8 mouse cellular contexts compared by ENCODE assay signal in the genomic region with DNA sequence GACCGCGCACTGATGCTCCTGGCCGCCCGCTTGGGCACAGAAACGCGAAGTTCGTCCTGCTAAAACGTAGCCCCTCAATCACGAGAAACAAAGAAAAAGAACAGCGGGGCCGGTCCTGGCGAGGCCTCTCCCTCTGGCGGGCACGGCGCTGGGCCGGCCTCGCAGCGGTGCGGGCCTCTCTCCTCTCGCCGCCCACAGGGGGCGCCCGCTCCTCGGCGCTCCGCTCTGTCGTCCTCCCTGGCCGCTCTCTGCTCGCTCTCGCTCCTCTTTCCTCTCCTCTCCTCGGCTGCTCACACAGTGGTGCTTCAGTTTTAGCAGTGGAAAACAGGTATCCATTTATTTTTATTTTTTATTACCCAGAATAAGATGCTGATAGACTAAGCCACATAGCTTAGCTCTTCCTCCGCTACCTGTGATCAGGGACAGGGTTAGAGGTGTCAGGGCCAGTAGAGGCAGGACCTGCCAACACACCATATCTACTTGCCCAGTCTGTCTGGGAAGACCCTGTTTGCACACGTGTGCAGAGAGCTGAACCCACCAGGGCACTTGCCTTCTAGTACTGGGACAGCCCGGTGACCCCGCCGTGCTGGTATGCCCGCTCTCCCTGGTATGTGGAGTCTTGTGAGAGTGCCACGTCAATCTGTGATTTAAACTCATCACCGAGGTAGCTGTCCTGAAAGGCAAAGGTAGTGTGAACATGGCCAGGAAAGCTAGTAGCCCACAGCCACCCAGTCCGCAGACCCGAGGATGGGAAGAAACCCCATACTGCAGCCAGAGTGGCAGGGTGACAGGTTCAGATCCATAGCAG. TPM values are rescaled to one million over a fixed set of nuclear protein-coding genes. Genes with fewer than 3 reads are reported as not detected.
DNase-seq lines count a peak whose midpoint lies in the region; ATAC-seq and TF ChIP-seq lines count a peak whose summit lies in the region.

No protein-coding gene starts in this region.

- no peak overlapping the region for H3K4me3 ChIP-seq in heart, adult 2 months
- no peak overlapping the region for H3K4me3 ChIP-seq in kidney, postnatal 0 days (replicated peaks; ENCODE audit: low read depth, low read length)
- no peak overlapping the region for H3K4me3 ChIP-seq in liver, adult 2 months (ENCODE audit: insufficient read depth, low read depth, low read length)
- no peak overlapping the region for H3K4me3 ChIP-seq in midbrain, postnatal 0 days (ENCODE audit: low read depth, low read length)

- intact Hi-C loops in heart, postnatal 25 days (cut with DNase I): no loop called here
- intact Hi-C loops in heart, adult 2 months (cut with DNase I): no loop called here

- peak; percentile 89 for TF ChIP-seq CTCF in heart, adult 2 months (IDR thresholded peaks at IDR 0.05)
- peak; percentile 90 for TF ChIP-seq CTCF in kidney, postnatal 0 days (IDR thresholded peaks at IDR 0.05; ENCODE audit: low read depth)
- TF ChIP-seq CTCF in liver, adult 2 months (IDR thresholded peaks at IDR 0.05; ENCODE audit: low read depth, low read length): peak; percentile 32; the same call in 1 of the 2 replicates
- TF ChIP-seq CTCF in midbrain, postnatal 0 days (IDR thresholded peaks at IDR 0.05): peak; percentile 78

- no peak for TF ChIP-seq POLR2A in heart, adult 2 months (IDR thresholded peaks at IDR 0.05; ENCODE audit: insufficient read depth, low read depth, low read length)
- TF ChIP-seq POLR2A in liver, adult 2 months (IDR thresholded peaks at IDR 0.05; ENCODE audit: extremely low read depth, insufficient read depth, low read length): no peak

- no peaks in the 10 kb centered on the region for H3K27me3 ChIP-seq in heart, adult 2 months (ENCODE audit: control insufficient read depth, insufficient read depth, low read length)
- no peaks in the 10 kb centered on the region for H3K27me3 ChIP-seq in kidney, postnatal 0 days (ENCODE audit: insufficient read depth, low read length)
- no peaks in the 10 kb centered on the region for H3K27me3 ChIP-seq in liver, adult 2 months (ENCODE audit: control insufficient read depth, insufficient read depth, low read length)
- H3K27me3 ChIP-seq in midbrain, postnatal 0 days (ENCODE audit: insufficient read depth, low read length): no peaks in the 10 kb centered on the region

- no peak for TF ChIP-seq EP300 in heart, adult 2 months (IDR thresholded peaks at IDR 0.05; ENCODE audit: insufficient read depth, low read depth, low read length)

- 0 out of 2 replicates have a peak, but pooled peaks have one; percentile 38 for ATAC-seq in kidney, postnatal 0 days (replicated peaks; ENCODE audit: low FRiP score, low read depth)
- peak; percentile 71 for ATAC-seq in midbrain, postnatal 0 days (ENCODE audit: low FRiP score)

- peak; percentile 41 to 60 for DNase-seq in heart, adult 18-20 months
- no peak for DNase-seq in heart, postnatal 25 days (ENCODE audit: low spot score)
- DNase-seq in embryo, embryonic 11.5 days (ENCODE audit: low read depth, low spot score): peak; percentile 67
- peak; percentile 55 to 75 for DNase-seq in heart, adult 2 months
- DNase-seq in kidney, postnatal 0 days (ENCODE audit: low spot score): peak; percentile 84
- DNase-seq in liver, adult 2 months (ENCODE audit: extremely low read depth, low read depth, low spot score): no peak
- peak; percentile 85 for DNase-seq in midbrain, postnatal 0 days (ENCODE audit: low spot score)
- no peak for DNase-seq in spleen, adult 12 weeks (ENCODE audit: low spot score)

- H3K4me2 ChIP-seq in kidney, postnatal 0 days (ENCODE audit: low read length): 0 out of 2 replicates have a peak overlapping the region, but pooled peaks have one; percentile 5
- H3K4me2 ChIP-seq in midbrain, postnatal 0 days (ENCODE audit: low read depth, low read length, poor library complexity, severe bottlenecking): no peak overlapping the region

- no peaks in the 10 kb centered on the region for H3K9me3 ChIP-seq in kidney, postnatal 0 days (replicated peaks; ENCODE audit: low read length)
- H3K9me3 ChIP-seq in midbrain, postnatal 0 days (ENCODE audit: low read length): no peaks in the 10 kb centered on the region

- no peaks in the 10 kb centered on the region for H3K4me1 ChIP-seq in heart, adult 2 months (ENCODE audit: control insufficient read depth, insufficient read depth, low read length)
- H3K4me1 ChIP-seq in kidney, postnatal 0 days (replicated peaks; ENCODE audit: insufficient read depth, low read length): peaks cover 10% of the 10 kb centered on the region; the same call in 1 of the 2 replicates
- H3K4me1 ChIP-seq in liver, adult 2 months (ENCODE audit: control insufficient read depth, insufficient read depth, low read length): no peaks in the 10 kb centered on the region
- 0 out of 2 replicates have a peak, but pooled peaks cover 3% of the 10 kb centered on the region for H3K4me1 ChIP-seq in midbrain, postnatal 0 days (ENCODE audit: insufficient read depth, low read length)

- H3K36me3 ChIP-seq in heart, adult 2 months (ENCODE audit: control insufficient read depth, insufficient read depth, low read length): no peaks in the 10 kb centered on the region
- peaks cover 51% of the 10 kb centered on the region for H3K36me3 ChIP-seq in kidney, postnatal 0 days (ENCODE audit: insufficient read depth, low read length)
- peaks cover 51% of the 10 kb centered on the region for H3K36me3 ChIP-seq in liver, adult 2 months (ENCODE audit: control insufficient read depth, insufficient read depth, low read length)
- peaks cover 75% of the 10 kb centered on the region for H3K36me3 ChIP-seq in midbrain, postnatal 0 days (ENCODE audit: insufficient read depth, low read length)

- no peaks in the 10 kb centered on the region for H3K79me2 ChIP-seq in heart, adult 2 months (replicated peaks; ENCODE audit: control insufficient read depth, insufficient read depth, low read length)
- H3K79me2 ChIP-seq in liver, adult 2 months (ENCODE audit: control insufficient read depth, insufficient read depth, low read length): no peaks in the 10 kb centered on the region

- WGBS in heart, adult 2 months: 52% methylated on average over 41 of the region's 41 CpGs
- 29% methylated on average over 41 of the region's 41 CpGs for WGBS in kidney, postnatal 0 days
- 81% methylated on average over 41 of the region's 41 CpGs for WGBS in liver, adult 2 months
- 26% methylated on average over 40 of the region's 41 CpGs for WGBS in midbrain, postnatal 0 days

- no peak overlapping the region for H3K27ac ChIP-seq in heart, adult 2 months
- no peak overlapping the region for H3K27ac ChIP-seq in kidney, postnatal 0 days
- H3K27ac ChIP-seq in liver, adult 2 months (replicated peaks; ENCODE audit: insufficient read depth, low read depth, low read length): no peak overlapping the region
- H3K27ac ChIP-seq in midbrain, postnatal 0 days (ENCODE audit: low read depth, low read length): peak overlapping the region; percentile 64

- H3K9ac ChIP-seq in heart, adult 2 months (ENCODE audit: low read depth, low read length): no peak overlapping the region
- no peak overlapping the region for H3K9ac ChIP-seq in kidney, postnatal 0 days (ENCODE audit: low read depth, low read length)
- H3K9ac ChIP-seq in liver, adult 2 months (ENCODE audit: low read depth, low read length): no peak overlapping the region
- no peak overlapping the region for H3K9ac ChIP-seq in midbrain, postnatal 0 days (replicated peaks; ENCODE audit: low read length, poor library complexity, severe bottlenecking)

RNA-seq across cellular contexts. Expression of a gene that starts 2.7 kb away (rescaled TPM):
- under 1 TPM in 1 of 2 experiments, not detected in 1; 0.28 TPM for total RNA-seq in heart, adult 18-20 months (2021)
- total RNA-seq in heart, postnatal 25 days (2021): under 1 TPM in 1 of 2 experiments, not detected in 1; 0.21 TPM
- total RNA-seq in heart, adult 2 months (2021): not detected
- 0.14 TPM in 1 of 2 replicates, not detected in the other for polyA plus RNA-seq in heart, adult 2 months (2012; rRNA removed)
- polyA plus RNA-seq in kidney, postnatal 0 days (2015; fragmentation: Nextera tagmentation; extraction: Ambion mirVana): 3.8 and 4.0 TPM in 2 replicates
- total RNA-seq in liver, adult 2 months (2014; rRNA removed): not detected in 2 replicates
- not detected in 2 replicates for polyA plus RNA-seq in liver, adult 2 months (2012; rRNA removed)
- total RNA-seq in midbrain, postnatal 0 days (2014; rRNA removed): not detected in 2 replicates
- polyA plus RNA-seq in midbrain, postnatal 0 days (2015; fragmentation: Nextera tagmentation; extraction: Ambion mirVana): 4.8 and 5.3 TPM in 2 replicates

RNA-seq across cellular contexts. Expression of a gene that starts 16.7 kb away (rescaled TPM):
- under 1 TPM; 0.55 to 0.57 TPM for total RNA-seq in heart, adult 18-20 months (2021)
- total RNA-seq in heart, postnatal 25 days (2021): under 1 TPM; 0.31 to 0.39 TPM
- under 1 TPM; 0.34 to 0.64 TPM for total RNA-seq in heart, adult 2 months (2021)
- polyA plus RNA-seq in heart, adult 2 months (2012; rRNA removed): 0.97 and 1.2 TPM in 2 replicates
- polyA plus RNA-seq in kidney, postnatal 0 days (2015; fragmentation: Nextera tagmentation; extraction: Ambion mirVana): 1.9 and 2.1 TPM in 2 replicates
- not detected in 2 replicates for total RNA-seq in liver, adult 2 months (2014; rRNA removed)
- polyA plus RNA-seq in liver, adult 2 months (2012; rRNA removed): 0.04 TPM in 2 replicates
- total RNA-seq in midbrain, postnatal 0 days (2014; rRNA removed): 65.1 and 86.5 TPM in 2 replicates
- 47.9 and 51.3 TPM in 2 replicates for polyA plus RNA-seq in midbrain, postnatal 0 days (2015; fragmentation: Nextera tagmentation; extraction: Ambion mirVana)

RNA-seq across cellular contexts. Expression of a gene that starts 20.8 kb away (rescaled TPM):
- 10 to 100 TPM; 46.1 to 46.8 TPM for total RNA-seq in heart, adult 18-20 months (2021)
- 10 to 100 TPM; 43.2 to 46.3 TPM for total RNA-seq in heart, postnatal 25 days (2021)
- 10 to 100 TPM; 42.6 to 43.9 TPM for total RNA-seq in heart, adult 2 months (2021)
- polyA plus RNA-seq in heart, adult 2 months (2012; rRNA removed): 17.4 and 23.4 TPM in 2 replicates
- polyA plus RNA-seq in kidney, postnatal 0 days (2015; fragmentation: Nextera tagmentation; extraction: Ambion mirVana): 11.6 and 12.5 TPM in 2 replicates
- 19.0 and 26.3 TPM in 2 replicates for total RNA-seq in liver, adult 2 months (2014; rRNA removed)
- polyA plus RNA-seq in liver, adult 2 months (2012; rRNA removed): 20.3 and 22.3 TPM in 2 replicates
- 39.6 and 45.4 TPM in 2 replicates for total RNA-seq in midbrain, postnatal 0 days (2014; rRNA removed)
- 9.1 and 9.7 TPM in 2 replicates for polyA plus RNA-seq in midbrain, postnatal 0 days (2015; fragmentation: Nextera tagmentation; extraction: Ambion mirVana)

RNA-seq across cellular contexts. Expression of a gene that starts 30.0 kb away (rescaled TPM):
- 100 to 1,000 TPM; 157 to 174 TPM for total RNA-seq in heart, adult 18-20 months (2021)
- 100 to 1,000 TPM; 145 to 159 TPM for total RNA-seq in heart, postnatal 25 days (2021)
- total RNA-seq in heart, adult 2 months (2021): 100 to 1,000 TPM; 147 to 155 TPM
- 193 and 209 TPM in 2 replicates for polyA plus RNA-seq in heart, adult 2 months (2012; rRNA removed)
- 309 and 334 TPM in 2 replicates for polyA plus RNA-seq in kidney, postnatal 0 days (2015; fragmentation: Nextera tagmentation; extraction: Ambion mirVana)
- total RNA-seq in liver, adult 2 months (2014; rRNA removed): 169 and 197 TPM in 2 replicates
- polyA plus RNA-seq in liver, adult 2 months (2012; rRNA removed): 327 and 394 TPM in 2 replicates
- total RNA-seq in midbrain, postnatal 0 days (2014; rRNA removed): 97.1 and 106 TPM in 2 replicates
- 264 and 291 TPM in 2 replicates for polyA plus RNA-seq in midbrain, postnatal 0 days (2015; fragmentation: Nextera tagmentation; extraction: Ambion mirVana)

RNA-seq across cellular contexts. Expression of a gene that starts 30.0 kb away (rescaled TPM):
- 10 to 100 TPM; 27.4 to 34.6 TPM for total RNA-seq in heart, adult 18-20 months (2021)
- total RNA-seq in heart, postnatal 25 days (2021): 10 to 100 TPM; 24.7 to 33.8 TPM
- 10 to 100 TPM; 21.6 to 26.4 TPM for total RNA-seq in heart, adult 2 months (2021)
- polyA plus RNA-seq in heart, adult 2 months (2012; rRNA removed): 24.3 and 27.1 TPM in 2 replicates
- polyA plus RNA-seq in kidney, postnatal 0 days (2015; fragmentation: Nextera tagmentation; extraction: Ambion mirVana): 41.0 and 43.0 TPM in 2 replicates
- total RNA-seq in liver, adult 2 months (2014; rRNA removed): 19.3 and 22.7 TPM in 2 replicates
- polyA plus RNA-seq in liver, adult 2 months (2012; rRNA removed): 24.4 and 36.5 TPM in 2 replicates
- total RNA-seq in midbrain, postnatal 0 days (2014; rRNA removed): 43.6 and 46.3 TPM in 2 replicates
- 41.2 and 47.0 TPM in 2 replicates for polyA plus RNA-seq in midbrain, postnatal 0 days (2015; fragmentation: Nextera tagmentation; extraction: Ambion mirVana)

Comparison
In these comparisons a context has a peak if more than half of its experiments do, and no peak if none do; other contexts are left out.
1. DNase-seq: peak in heart, adult 18-20 months (2 of 2), embryo, embryonic 11.5 days (single experiment), heart, adult 2 months (2 of 2), kidney, postnatal 0 days (single experiment) and midbrain, postnatal 0 days (single experiment); none in heart, postnatal 25 days (single experiment), liver, adult 2 months (single experiment) and spleen, adult 12 weeks (single experiment).
2. CTCF ChIP-seq: peak in every context shown above with its lines; median percentile 90 in kidney, postnatal 0 days; 89 in heart, adult 2 months; 78 in midbrain, postnatal 0 days; 32 in liver, adult 2 months.
3. RNA of a gene that starts 16.7 kb away (total RNA-seq): 65.1 to 86.5 TPM in midbrain, postnatal 0 days; 0.34 to 0.64 TPM in heart, adult 2 months, 0.55 to 0.57 TPM in heart, adult 18-20 months, 0.31 to 0.39 TPM in heart, postnatal 25 days and not detected in liver, adult 2 months; every median in the first group is over 10 times any median in the second.